Mouse (Mus musculus): ENCODE data around the gene Fam24b. TPM values are rescaled to one million over a fixed set of nuclear protein-coding genes. Genes with fewer than 3 reads are reported as not detected.

Fam24b gene
- total and polyA plus RNA-seq, 3 experiments = 0.21 TPM; not detected in 2

DNA sequence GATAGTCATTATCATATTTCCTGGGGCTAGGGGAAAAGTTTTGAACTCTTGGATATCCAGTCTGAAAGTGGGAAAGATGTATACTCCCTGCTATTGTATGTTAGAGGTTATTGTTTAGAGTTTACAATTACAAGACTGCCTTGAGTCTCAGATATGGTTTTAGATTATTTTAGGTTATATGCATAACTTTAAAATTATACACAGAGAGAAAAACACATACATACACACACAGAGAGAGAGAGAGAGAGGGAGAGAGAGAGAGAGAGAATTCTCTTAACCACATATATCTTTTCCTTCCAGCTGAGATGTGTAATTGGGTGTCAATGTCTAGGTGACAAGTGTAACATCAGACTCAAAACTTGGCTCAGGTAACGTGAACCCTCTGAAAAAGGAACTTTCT, 4.2 kb upstream of the Fam24b start, which contains the start of gene Fam24a:
Gene Fam24a, plus strand, starts transcription at position 301 of the 400 bp plus-strand sequence.
- Histone ChIP-seq H3K9ac (ENCODE audit: insufficient read depth, low read depth) (no peak within 1 kb of the TSS), H3K27me3 (replicated peaks) (no peaks in the 10 kb centered on the region), H3K79me2 (replicated peaks; ENCODE audit: control insufficient read depth, extremely low read depth, insufficient read depth, poor library complexity, severe bottlenecking) (no peaks in the 10 kb centered on the region), H3K36me3 (replicated peaks in 1 of 2; ENCODE audit: control insufficient read depth in 1 of 2, insufficient read depth in 1 of 2, low read length in 1 of 2) (peaks cover 4 to 25% of the 10 kb centered on the region in 2 experiments), H3K4me3 (replicated peaks in 1 of 3; ENCODE audit: low read depth in 2 of 3, low read length in 2 of 3, poor library complexity in 1 of 3) (no peak within 1 kb of the TSS), H3K4me2 (ENCODE audit: insufficient read depth, low read depth, poor library complexity, severe bottlenecking) (no peak within 1 kb of the TSS), H3K9me3 (replicated peaks; ENCODE audit: low read length) (no peaks in the 10 kb centered on the region), H3K4me1 (ENCODE audit: control insufficient read depth in 1 of 2, insufficient read depth in 2 of 2) (no peaks in the 10 kb centered on the region), H3K27ac (ENCODE audit: insufficient read depth, low read depth) (no peak within 1 kb of the TSS)
- in situ Hi-C loops (cut with MboI; ENCODE audit: low pct_ligation_motif_present, low pct_unique_long_range_greater_than_20kb, low sequenced_read_pairs) = no loop called here
- dilution Hi-C loops (cut with MboI; ENCODE audit: extremely low pct_ligation_motif_present, extremely low pct_unique_long_range_greater_than_20kb, low sequenced_read_pairs) = no loop called here
- DNase-seq (ENCODE audit: extremely low read depth) = no peak
- no peak for TF ChIP-seq MAX (IDR thresholded peaks at IDR 0.05; ENCODE audit: low read length)
- no peak for TF ChIP-seq EP300 (IDR thresholded peaks at IDR 0.05; ENCODE audit: low read length)
- TF ChIP-seq RAD21 (IDR thresholded peaks at IDR 0.05; ENCODE audit: low read depth, low read length) = no peak
- no peak for TF ChIP-seq JUN (IDR thresholded peaks at IDR 0.05; ENCODE audit: insufficient read depth, low read depth, low read length)
- TF ChIP-seq KAT2A (IDR thresholded peaks at IDR 0.05; ENCODE audit: insufficient replicate concordance, low read length) = no peak
- no peak for TF ChIP-seq UBTF (IDR thresholded peaks at IDR 0.05; ENCODE audit: low read depth, low read length)
- no peak for TF ChIP-seq SMC3 (IDR thresholded peaks at IDR 0.05; ENCODE audit: low read depth, low read length)
- no peak for TF ChIP-seq TBP (conservative IDR thresholded peaks at IDR 0.05; ENCODE audit: low read depth, low read length)
- TF ChIP-seq GABPA (IDR thresholded peaks at IDR 0.05; ENCODE audit: insufficient replicate concordance, low read depth, low read length) = no peak
- no peak for TF ChIP-seq POLR2A (IDR thresholded peaks at IDR 0.05; ENCODE audit: low read depth, low read length)
- TF ChIP-seq BHLHE40 (IDR thresholded peaks at IDR 0.05; ENCODE audit: low read depth, low read length) = no peak
- TF ChIP-seq POLR2AphosphoS2 (IDR thresholded peaks at IDR 0.05; ENCODE audit: low read depth, low read length) = no peak
- TF ChIP-seq ELF1 (IDR thresholded peaks at IDR 0.05; ENCODE audit: low read depth, low read length) = no peak
- no peak for TF ChIP-seq MXI1 (IDR thresholded peaks at IDR 0.05; ENCODE audit: low read depth, low read length)
- TF ChIP-seq MEF2A (IDR thresholded peaks at IDR 0.05; ENCODE audit: borderline replicate concordance, low read depth, low read length) = no peak
- TF ChIP-seq MAFK (IDR thresholded peaks at IDR 0.05; ENCODE audit: insufficient replicate concordance, low read length) = no peak
- no peak for TF ChIP-seq ETS1 (conservative IDR thresholded peaks at IDR 0.05; ENCODE audit: low read depth, low read length)

DNA sequence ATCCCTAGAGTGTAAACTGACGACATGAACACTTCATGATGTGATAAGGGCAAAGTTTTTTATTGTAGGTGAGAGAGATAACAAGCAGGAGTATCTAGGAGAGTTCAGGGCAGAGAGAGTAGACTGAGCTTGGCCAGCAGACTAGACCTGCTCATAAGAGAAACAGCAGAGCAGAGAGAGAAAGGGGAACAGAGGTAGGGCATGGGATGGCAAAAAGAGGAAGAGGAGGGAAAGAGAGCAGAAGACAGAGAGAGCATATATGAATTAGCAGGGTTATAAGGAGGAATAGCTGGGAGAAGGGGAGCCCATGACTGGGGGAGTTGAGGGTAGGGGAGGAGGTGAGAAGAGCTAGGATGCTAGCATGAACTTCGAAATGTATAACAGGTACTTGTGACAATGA, 2.4 kb upstream of the Fam24b start:
- H3K36me3 ChIP-seq (replicated peaks in 1 of 2; ENCODE audit: control insufficient read depth in 1 of 2, insufficient read depth in 1 of 2, low read length in 1 of 2) = peaks cover 0 to 28% of the 10 kb centered on the region in 2 experiments
- no peak for DNase-seq (ENCODE audit: extremely low read depth)
- dilution Hi-C loops (cut with MboI; ENCODE audit: extremely low pct_ligation_motif_present, extremely low pct_unique_long_range_greater_than_20kb, low sequenced_read_pairs) (no loop called here), in situ Hi-C loops (cut with MboI; ENCODE audit: low pct_ligation_motif_present, low pct_unique_long_range_greater_than_20kb, low sequenced_read_pairs) (no loop called here)
- H3K79me2 ChIP-seq (replicated peaks; ENCODE audit: control insufficient read depth, extremely low read depth, insufficient read depth, poor library complexity, severe bottlenecking) = no peaks in the 10 kb centered on the region
- no peaks in the 10 kb centered on the region for H3K4me1 ChIP-seq (ENCODE audit: control insufficient read depth in 1 of 2, insufficient read depth in 2 of 2)
- no peaks in the 10 kb centered on the region for H3K27me3 ChIP-seq (replicated peaks)
- H3K9ac ChIP-seq (ENCODE audit: insufficient read depth, low read depth) = no peak overlapping the region
- H3K9me3 ChIP-seq (replicated peaks; ENCODE audit: low read length) = no peaks in the 10 kb centered on the region
- no peak overlapping the region for H3K27ac ChIP-seq (ENCODE audit: insufficient read depth, low read depth)
- H3K4me2 ChIP-seq (ENCODE audit: insufficient read depth, low read depth, poor library complexity, severe bottlenecking) = no peak overlapping the region
- H3K4me3 ChIP-seq (replicated peaks in 1 of 3; ENCODE audit: low read depth in 2 of 3, low read length in 2 of 3, poor library complexity in 1 of 3) = no peak overlapping the region
- TF ChIP-seq KAT2A (IDR thresholded peaks at IDR 0.05; ENCODE audit: insufficient replicate concordance, low read length) (no peak), PAX5 (IDR thresholded peaks at IDR 0.05; ENCODE audit: low read length) (no peak)
